20 mouse cellular contexts compared by ENCODE assay signal in the genomic region with DNA sequence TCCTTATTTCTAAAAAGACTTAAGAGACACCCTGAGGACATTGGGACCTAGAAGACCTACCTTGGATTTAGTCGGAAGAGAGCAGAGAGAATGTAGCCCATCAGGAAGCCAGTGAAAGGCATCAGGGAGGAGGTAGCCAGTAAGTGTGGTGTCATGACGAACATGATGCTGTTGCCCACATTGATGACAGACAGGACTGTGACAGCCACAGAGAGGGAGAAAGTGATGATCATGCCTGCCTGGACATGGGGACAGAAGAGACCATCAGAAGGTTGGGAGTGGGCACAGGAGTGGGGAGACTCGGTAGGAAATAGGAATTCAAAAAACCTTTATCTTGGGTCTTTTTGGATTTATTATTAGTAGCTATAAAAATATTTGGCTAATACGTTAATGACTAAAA. TPM values are rescaled to one million over a fixed set of nuclear protein-coding genes. Genes with fewer than 3 reads are reported as not detected.
"Had no signal": no experiment of that assay in that cellular context is flagged by ENCODE, and none has a peak within 500 bp of the region (broad histone marks: within the 10 kb centered on the region; RNA-seq: fewer than 3 reads in every experiment).

No protein-coding gene starts in this region.

- H3K9ac ChIP-seq: liver, embryonic 14.5 days; lung, embryonic 14.5 days; midbrain, embryonic 12.5 days; midbrain, embryonic 15.5 days; neural tube, embryonic 13.5 days; neural tube, embryonic 15.5 days had no signal

- H3K9me3 ChIP-seq: megakaryocyte, embryonic 14.5 days; midbrain, embryonic 12.5 days; midbrain, embryonic 15.5 days; neural tube, embryonic 13.5 days; neural tube, embryonic 15.5 days had no signal

- H3K4me3 ChIP-seq: megakaryocyte, embryonic 14.5 days; midbrain, embryonic 12.5 days; midbrain, embryonic 15.5 days; neural tube, embryonic 13.5 days; neural tube, embryonic 15.5 days had no signal

- H3K4me1 ChIP-seq: midbrain, embryonic 12.5 days; midbrain, embryonic 15.5 days; neural tube, embryonic 13.5 days had no signal

- H3K27me3 ChIP-seq: megakaryocyte, embryonic 14.5 days; midbrain, embryonic 12.5 days; midbrain, embryonic 15.5 days; neural tube, embryonic 13.5 days; neural tube, embryonic 15.5 days had no signal

- ATAC-seq: midbrain, embryonic 15.5 days had no signal

- H3K4me2 ChIP-seq: lung, embryonic 14.5 days; midbrain, embryonic 12.5 days; midbrain, embryonic 15.5 days; neural tube, embryonic 13.5 days; neural tube, embryonic 15.5 days had no signal

- H3K27ac ChIP-seq: liver, embryonic 14.5 days; macrophage; midbrain, embryonic 12.5 days; midbrain, embryonic 15.5 days; neural tube, embryonic 13.5 days; neural tube, embryonic 15.5 days had no signal

- DNase-seq: lung, embryonic 14.5 days; lung, postnatal 10 days; retina, postnatal 1 day; right cerebral cortex, adult 18-20 months; right cerebral cortex, postnatal 25 days; right cerebral cortex, postnatal 4 days; spleen, adult 18-20 months; thymus, adult 18-20 months; thymus, postnatal 14 days; thymus, postnatal 36 days had no signal

RNA-seq across cellular contexts. Expression of a gene that starts 10.5 kb away (rescaled TPM):
- total RNA-seq: megakaryocyte progenitor cell, adult 5-6 weeks; midbrain, postnatal 0 days had no signal
- polyA plus RNA-seq: macrophage; small intestine, adult 2 months had no signal
